Mouse (Mus musculus): Measurements from ENCODE around the gene Elmo2.

Gene Elmo2

GRCm38 (mm10) chr2:165323484-165323883 lies 2.8 kb downstream of the Elmo2 start:
- no peak for DNase-seq (ENCODE audit: low spot score in 2 of 2)

GRCm38 (mm10) chr2:165321981-165322735 lies 4.1 kb downstream of the Elmo2 start:
- DNase-seq (ENCODE audit: low spot score in 2 of 2): peak; percentile 9 to 12

DNA sequence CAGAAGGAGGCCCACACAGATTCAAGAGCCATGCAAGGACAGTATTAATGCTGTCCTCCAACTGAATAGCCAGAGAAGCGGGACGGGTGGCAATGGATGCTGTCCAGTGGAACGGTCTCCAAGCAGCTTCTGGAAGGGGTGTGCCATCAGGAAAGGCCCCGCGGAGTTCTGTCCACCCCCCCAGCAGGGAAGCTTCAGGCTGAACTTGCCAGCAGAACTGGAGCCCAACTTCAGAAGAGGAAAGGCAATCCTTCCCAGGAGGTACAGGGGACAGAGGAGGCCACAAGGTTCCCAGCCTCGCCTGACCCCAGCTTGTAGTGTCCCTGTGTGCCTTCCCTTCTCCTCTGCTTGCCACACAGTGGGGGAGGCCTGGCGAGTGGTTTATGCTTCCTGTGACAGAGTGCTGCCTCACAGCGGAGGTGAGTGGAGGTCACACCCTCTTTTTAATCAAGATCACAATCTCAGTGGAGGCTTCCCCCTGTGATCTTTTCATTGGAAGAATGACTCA lies 4.8 kb downstream of the Elmo2 start:
- DNase-seq (ENCODE audit: low spot score in 2 of 2): no peak

DNA sequence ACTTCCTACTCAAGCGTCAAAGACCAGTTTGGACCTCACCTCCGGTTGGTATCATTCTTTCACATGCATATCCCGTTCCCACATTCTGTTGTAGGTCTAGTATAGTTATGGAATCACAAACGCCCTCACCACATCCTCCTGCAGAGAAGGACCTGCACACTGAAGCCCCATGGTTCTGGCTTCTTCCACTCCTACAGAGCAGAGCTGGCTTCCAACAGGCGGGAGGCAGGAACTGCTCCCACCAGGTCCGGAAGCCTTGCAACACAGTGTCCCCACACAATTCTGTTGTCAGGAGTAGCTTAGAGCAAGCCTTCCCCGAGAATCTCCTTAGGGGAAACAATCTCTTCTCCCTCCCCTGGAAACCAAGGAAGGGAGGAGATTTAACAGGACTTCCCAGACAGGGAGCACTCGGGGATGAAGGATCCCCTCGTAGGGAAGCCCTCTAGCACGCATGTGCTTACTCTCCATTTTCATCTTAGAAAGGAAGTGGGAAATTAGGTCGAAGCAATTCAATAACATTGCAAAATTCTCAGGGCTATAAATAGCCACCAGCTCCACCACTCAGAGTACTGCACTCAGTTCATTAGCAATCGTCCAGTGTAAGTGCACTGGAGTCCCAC lies 5.6 kb downstream of the Elmo2 start:
- no peak for DNase-seq (ENCODE audit: low spot score in 2 of 2)

DNA sequence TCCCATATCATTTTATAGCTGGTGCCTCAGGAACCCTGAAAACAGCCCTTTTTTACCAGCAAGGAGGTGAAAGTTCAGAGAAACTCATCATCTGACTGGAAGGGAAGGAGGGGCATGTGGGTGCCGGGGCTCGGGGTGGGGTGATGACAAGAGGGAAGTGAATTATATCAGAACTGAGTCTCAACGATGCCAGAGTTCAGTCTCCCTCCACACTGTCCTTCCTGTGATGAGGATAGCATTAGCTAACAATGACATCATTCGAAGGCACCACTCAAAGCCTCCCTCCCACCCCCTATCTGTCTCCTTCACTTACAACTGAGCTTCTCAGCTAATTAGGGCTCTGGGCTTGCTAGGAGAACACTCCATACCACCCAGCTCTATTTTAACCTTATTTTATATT lies 6.8 kb downstream of the Elmo2 start:
- DNase-seq (ENCODE audit: low spot score in 2 of 2): no peak

- no peak for DNase-seq (ENCODE audit: low spot score in 2 of 2)
Measured at GRCm38 (mm10) chr2:165318941-165319340, 7.3 kb downstream of the Elmo2 start.

DNA sequence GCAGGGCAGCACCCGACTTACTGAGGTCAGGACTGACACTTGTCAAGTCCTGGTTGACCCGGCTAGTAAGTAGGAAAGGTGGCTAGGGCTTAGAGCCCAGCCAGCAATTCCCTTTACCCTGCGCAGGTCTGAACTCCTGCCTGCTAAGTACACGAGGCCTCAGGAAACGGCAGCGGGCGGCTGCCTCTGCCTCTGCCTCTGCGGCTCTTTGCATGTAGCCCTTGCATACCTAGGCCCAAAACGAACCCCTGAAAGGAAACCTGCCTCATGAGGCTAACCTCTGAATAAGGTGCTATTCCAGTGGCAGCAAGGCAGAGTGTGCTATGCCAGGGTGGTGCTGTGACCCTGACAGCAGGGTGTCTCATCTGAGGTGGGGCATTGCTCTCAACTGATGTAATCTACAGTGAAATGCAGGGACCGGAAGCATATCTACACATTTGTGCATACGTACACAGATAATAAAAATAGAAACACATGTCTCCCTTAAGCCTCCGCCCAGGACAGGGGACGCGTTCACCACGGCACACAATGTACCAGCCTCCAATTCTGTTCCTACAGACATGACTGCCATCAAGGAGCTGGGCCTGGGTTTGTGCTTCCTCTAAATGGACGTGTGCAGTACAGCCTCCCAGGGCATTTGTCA lies 8.5 kb downstream of the Elmo2 start:
- no peak for DNase-seq (ENCODE audit: low spot score in 2 of 2)

GRCm38 (mm10) chr2:165316837-165317473 lies 9.3 kb downstream of the Elmo2 start:
- peak in 1 of 2 experiments; percentile 28 for DNase-seq (ENCODE audit: low spot score in 2 of 2)

DNA sequence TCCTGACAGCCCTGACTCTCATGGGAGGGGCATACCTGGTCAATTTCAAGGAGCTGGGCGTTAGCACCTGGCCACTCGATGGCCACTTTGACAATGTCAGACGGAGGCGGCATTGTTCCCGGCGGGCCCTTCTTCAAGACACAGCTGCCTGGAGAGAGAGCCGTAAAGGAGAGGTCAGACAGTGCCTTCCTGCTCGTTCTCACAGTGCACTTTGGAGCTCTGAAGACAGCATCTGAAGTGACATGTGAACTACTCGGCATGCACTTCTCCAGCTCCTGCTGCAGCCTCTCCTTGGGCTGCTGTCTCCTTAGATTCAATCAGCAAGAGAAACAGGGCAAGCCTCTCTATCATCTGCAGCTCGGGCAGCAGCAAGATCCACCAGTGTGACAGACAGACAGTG lies 10.1 kb downstream of the Elmo2 start:
- DNase-seq (ENCODE audit: low spot score in 2 of 2): no peak

DNA sequence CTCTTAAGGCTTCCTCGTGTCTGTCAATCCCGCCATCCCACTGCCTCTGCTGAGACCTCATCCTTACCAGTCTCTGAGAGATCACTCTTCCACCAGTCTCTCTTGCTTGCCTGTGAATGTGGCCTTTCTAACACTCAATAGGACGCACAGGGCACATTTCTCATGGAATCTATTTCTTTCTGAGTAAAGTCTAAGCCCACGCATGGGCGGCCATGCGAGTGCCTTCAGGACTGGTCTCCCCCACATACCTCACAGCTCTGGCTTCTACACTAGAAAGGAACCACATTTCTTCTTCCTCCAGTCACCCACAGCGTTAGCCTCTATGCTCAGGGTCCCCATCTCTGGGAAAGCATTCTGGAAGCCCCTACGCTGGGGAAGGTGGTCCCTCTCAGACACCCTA lies 12.1 kb downstream of the Elmo2 start:
- no peak for DNase-seq (ENCODE audit: low spot score in 2 of 2)

DNA sequence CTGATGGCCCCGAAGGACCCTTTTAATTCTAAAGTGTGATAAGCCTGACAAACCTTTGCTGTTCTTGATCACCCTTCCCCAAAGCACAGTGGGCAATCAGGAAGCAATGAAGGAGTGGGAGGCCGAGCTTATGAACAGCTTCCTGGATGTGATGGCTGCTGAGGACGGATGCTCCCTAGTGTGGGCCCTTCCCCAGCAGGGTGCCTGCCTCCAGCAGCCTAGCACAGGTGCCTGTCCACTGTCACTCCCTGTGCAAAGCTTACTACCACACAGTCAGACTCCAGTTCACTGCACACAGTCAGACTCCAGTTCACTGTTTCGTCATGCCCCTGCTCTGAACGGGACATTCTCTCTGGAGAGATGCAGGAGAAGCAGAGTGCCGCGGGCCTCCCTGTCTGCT lies 13.9 kb downstream of the Elmo2 start:
- no peak for DNase-seq (ENCODE audit: low spot score in 2 of 2)

DNA sequence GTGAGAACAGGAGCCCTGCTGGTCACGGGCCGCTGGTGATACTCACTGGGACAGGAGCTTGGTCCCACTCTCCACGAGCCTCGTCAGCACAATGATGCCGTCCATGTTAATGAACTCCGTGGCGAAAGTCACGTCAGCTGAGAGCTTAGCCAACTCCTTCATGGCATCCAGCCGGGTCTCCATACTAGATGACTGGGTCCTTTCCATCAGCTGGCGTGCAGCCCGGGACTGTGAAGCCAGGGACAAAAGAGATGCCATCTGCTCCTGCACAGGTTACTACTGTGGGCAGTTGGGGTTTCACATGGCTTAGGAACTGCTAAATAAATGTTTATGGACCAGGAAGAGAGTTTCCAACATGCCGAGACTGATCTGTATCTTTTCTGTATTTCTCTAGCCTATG lies 14.7 kb downstream of the Elmo2 start:
- DNase-seq (ENCODE audit: low spot score in 2 of 2): no peak

DNA sequence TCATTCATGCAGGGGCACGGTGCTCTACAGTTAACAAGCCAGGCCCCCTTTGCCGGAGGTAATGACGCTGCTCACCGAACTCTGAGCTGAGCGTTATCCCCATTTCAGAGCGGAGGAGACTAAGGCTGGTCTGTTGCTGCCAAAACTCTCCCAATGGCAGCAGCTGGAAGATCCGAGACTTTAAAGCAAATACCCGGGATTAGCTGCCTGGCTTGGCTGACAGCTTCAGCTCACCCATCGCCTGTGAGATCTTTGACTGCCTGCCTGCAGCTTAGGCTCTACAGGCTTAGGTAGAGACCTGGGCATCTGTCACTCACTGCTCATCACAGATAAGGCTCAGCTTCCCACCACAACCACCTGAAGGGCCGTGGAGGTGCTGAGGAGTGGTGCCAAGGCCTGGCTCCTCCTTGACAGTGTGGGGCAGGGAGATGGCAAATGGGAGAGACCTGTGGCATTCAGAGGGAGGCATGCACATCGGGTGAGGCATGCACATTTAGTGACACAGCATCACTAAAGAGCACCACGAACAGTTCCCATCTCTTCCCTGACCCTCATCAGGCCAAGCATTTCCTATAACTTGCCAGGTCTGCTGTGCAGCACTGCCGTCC lies 15.4 kb downstream of the Elmo2 start:
- DNase-seq (ENCODE audit: low spot score in 2 of 2): no peak

- DNase-seq (ENCODE audit: low spot score in 2 of 2): no peak
Measured at GRCm38 (mm10) chr2:165307801-165308200, 18.5 kb downstream of the Elmo2 start.

DNA sequence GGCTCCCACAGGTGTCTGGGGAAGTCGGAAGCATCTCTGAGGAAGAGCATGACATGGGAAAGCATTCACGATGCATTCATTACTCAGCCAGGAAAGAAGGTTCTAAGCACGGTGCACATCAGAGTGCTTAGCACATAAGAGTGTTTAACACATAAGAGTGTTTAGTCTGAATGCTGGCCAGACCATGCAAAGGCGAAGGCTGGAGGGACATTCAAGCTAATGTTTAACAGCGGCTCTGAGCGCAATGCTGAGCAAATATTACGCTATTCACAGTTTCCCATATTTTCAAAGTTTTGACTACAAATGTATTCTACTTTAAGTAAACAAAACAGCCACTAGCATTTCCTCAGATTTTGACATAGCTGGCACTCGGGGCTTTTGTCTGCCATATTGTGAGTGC lies 20.8 kb downstream of the Elmo2 start:
- DNase-seq (ENCODE audit: low spot score in 2 of 2): no peak

GRCm38 (mm10) chr2:165304819-165305218 lies 21.5 kb downstream of the Elmo2 start:
- no peak for DNase-seq (ENCODE audit: low spot score in 2 of 2)

- DNase-seq (ENCODE audit: low spot score in 2 of 2): no peak
Measured at GRCm38 (mm10) chr2:165303354-165304012, 22.8 kb downstream of the Elmo2 start.

- DNase-seq (ENCODE audit: low spot score in 2 of 2): no peak
Measured at GRCm38 (mm10) chr2:165301409-165301808, 24.9 kb downstream of the Elmo2 start.

DNA sequence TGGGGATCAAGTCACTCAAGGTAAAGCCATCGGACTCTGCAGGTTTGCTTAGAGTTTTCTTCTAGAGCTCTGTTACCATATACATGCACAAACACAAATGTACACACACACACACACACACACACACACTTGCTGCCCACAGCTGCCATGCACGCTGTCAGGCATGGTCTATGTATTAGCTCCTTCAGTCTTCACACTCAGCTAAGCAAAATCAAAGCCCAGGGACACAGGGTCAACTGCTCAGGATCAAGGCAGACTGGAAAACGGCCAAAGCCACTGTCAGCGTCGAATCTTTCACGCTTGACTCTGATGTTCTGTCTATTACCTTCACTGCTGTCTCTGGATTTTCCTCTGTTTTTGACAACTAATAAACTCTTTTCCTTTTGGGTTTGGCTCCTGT lies 25.4 kb downstream of the Elmo2 start:
- no peak for DNase-seq (ENCODE audit: low spot score in 2 of 2)

- DNase-seq (ENCODE audit: low spot score in 2 of 2): no peak
Measured at GRCm38 (mm10) chr2:165300424-165300823, 25.9 kb downstream of the Elmo2 start.

GRCm38 (mm10) chr2:165297429-165297828 lies 28.9 kb downstream of the Elmo2 start:
- no peak for DNase-seq (ENCODE audit: low spot score in 2 of 2)
